Mouse (Mus musculus): ENCODE results near the gene Rnf222.

GRCm38 (mm10) chr11:68891823-68892222 is 3.5 kb downstream of the Rnf222 start:
- TF ChIP-seq CTCF (IDR thresholded peaks at IDR 0.05; ENCODE audit: insufficient read depth, low read depth, low read length): no peak
- no peak for TF ChIP-seq POLR2A (IDR thresholded peaks at IDR 0.05; ENCODE audit: insufficient read depth, low read depth, low read length)
